Mouse (Mus musculus) sigmoid colon, adult 10 weeks (tissue): ENCODE data around the gene Map4. TPM values are rescaled to one million over a fixed set of nuclear protein-coding genes. Genes with fewer than 3 reads are reported as not detected.

Experiments
- polyA plus RNA-seq: library from polyadenylated mRNA; stranded (reverse); fragments of 350-450 nt; fragmentation: Illumina TruSeq; extraction: RNeasy Lipid Tissue Mini Kit (QIAGEN cat#74804); gene quantifications from one replicate; pipeline ENCODE4 v1.2.3, GENCODE M21; 2014; ENCODE audit warnings: low read depth, low replicate concordance

Map4 gene
- polyA plus RNA-seq = 47.9 TPM

GRCm38 (mm10) chr9:109931257-109932171 lies at the start of gene Map4:
Gene Map4, plus strand, starts transcription at chr9:109931460.

DNA sequence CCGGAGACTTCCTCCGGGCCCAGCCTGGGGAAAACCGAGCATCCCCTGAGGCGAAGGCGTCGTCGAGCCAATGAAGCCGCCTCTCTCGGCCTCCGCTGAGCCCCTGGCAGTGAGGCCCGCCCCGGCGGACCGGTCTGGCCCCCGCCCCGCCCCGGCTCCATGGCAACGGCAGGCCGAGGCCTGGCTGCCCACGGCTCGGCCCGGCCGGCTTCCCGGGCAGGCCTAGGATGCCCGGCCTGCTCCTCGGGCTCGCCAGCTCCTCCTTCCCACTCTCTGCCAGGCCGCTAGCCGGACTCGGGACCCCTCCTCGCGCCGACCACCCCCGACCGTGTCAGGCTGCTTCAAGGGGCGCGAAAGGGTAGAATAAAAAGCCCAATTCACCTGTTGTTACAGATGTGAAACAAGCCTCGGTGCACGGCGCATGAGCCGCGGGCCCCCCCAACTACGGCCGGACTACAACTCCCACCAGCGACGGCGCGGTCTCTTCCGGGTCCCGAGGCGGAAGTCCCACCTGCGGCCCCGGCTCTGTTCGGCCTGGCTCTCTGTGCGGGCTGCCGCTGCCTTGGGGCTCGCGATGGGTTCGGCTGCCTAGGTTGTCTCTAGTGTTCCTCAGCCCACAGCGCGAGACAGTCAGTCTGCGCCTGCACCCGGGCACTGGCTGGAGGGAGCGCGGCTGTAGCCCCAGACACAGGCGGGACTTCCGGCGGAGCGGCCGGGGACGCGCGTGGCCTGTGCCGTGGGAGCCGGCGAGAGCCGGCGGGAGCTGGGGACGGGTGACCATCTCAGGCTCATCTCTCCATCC lies 185.9 kb downstream of the Map4 start, which contains the start of gene Smarcc1:
Gene Smarcc1 (plus strand): TSS at position 732 of the 802 bp plus-strand sequence.

GRCm38 (mm10) chr9:110117779-110118139 lies 186.5 kb downstream of the Map4 start, which contains the start of gene Dhx30:
Gene Dhx30, minus strand, starts transcription at chr9:110117830.

Other genes with a start within 250 kb of the Map4 start
- not detected for gene Fbxw18, start 228.8 kb upstream of the Map4 start, polyA plus RNA-seq
- gene Fbxw26, start 185.4 kb upstream of the Map4 start, polyA plus RNA-seq = not detected
- gene Fbxw27, start 140.8 kb upstream of the Map4 start, polyA plus RNA-seq = not detected
- gene Spink8, start 119.2 kb upstream of the Map4 start, polyA plus RNA-seq = not detected
- 2.6 TPM for gene Nme6, start 98.7 kb upstream of the Map4 start, polyA plus RNA-seq
- not detected for gene Camp, start 81.8 kb upstream of the Map4 start, polyA plus RNA-seq
- gene Cdc25a, start 55.9 kb upstream of the Map4 start, polyA plus RNA-seq = 35.0 TPM
- 42.6 TPM for gene Smarcc1, start 186.2 kb downstream of the Map4 start, polyA plus RNA-seq
- gene Dhx30, start 186.4 kb downstream of the Map4 start, polyA plus RNA-seq = 24.7 TPM